Mouse (Mus musculus): Measurements from ENCODE around the gene Fadd.
A peak's percentile ranks its signal among the peaks of the same experiment; 100 is the strongest.

GRCm38 (mm10) chr7:144549904-144550566 lies 32.2 kb downstream of the Fadd start:
- TF ChIP-seq CTCF (IDR thresholded peaks at IDR 0.05; ENCODE audit: low read depth) (peak; percentile 28; the same call in 1 of the 2 replicates), EP300 (IDR thresholded peaks at IDR 0.05; ENCODE audit: low read depth) (no peak)

Measured in liver, embryonic 14.5 days (tissue).